ENCODE assay signal across 8 mouse cellular contexts in the genomic region with DNA sequence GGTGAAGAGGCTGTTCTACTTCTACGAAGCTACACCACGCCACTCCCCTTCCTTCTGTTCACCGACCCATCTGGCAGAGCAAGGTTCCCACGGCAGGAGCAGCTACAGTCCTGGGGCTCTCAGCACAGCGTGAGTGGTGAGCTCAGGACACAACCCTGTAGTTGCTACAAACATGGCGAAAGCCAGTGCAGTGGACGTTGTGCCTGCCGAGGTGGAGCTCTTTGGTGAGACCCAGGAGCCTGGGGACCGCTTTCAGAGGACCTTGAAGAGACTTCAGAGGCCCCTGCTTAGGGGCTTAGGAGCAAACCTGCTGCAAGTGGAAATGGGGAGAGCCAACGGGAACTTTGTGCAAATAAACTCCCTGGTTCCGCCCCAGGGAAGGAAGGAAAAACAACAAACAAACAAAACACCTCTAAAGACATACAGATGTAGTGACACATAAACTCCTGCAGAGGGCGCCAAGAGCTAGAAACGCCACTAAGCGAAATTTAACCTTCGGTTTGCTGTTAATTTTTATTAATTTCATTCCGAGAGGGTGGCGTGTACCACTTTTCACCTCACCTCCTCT. TPM values are rescaled to one million over a fixed set of nuclear protein-coding genes. Genes with fewer than 3 reads are reported as not detected.
A peak's percentile ranks its signal among the peaks of the same experiment; 100 is the strongest.
DNase-seq lines count a peak whose midpoint lies in the region; ATAC-seq and TF ChIP-seq lines count a peak whose summit lies in the region.
"Had no signal": no experiment of that assay in that cellular context is flagged by ENCODE, and none has a peak within 500 bp of the region (broad histone marks: within the 10 kb centered on the region; RNA-seq: fewer than 3 reads in every experiment).

No protein-coding gene starts in this region.

- peak; percentile 70 for ATAC-seq in CD4-positive, CD25-positive, alpha-beta regulatory T cell, adult 4 months
- ATAC-seq in embryonic facial prominence, embryonic 15.5 days (ENCODE audit: insufficient number of reproducible peaks, low FRiP score, low TSS enrichment, low read depth), result no peak
- peak; percentile 43 for ATAC-seq in liver, postnatal 0 days
- ATAC-seq in neural tube, embryonic 15.5 days (ENCODE audit: low FRiP score), result no peak

- no peaks in the 10 kb centered on the region for H3K36me3 ChIP-seq in embryonic facial prominence, embryonic 15.5 days
- no peaks in the 10 kb centered on the region for H3K36me3 ChIP-seq in liver, postnatal 0 days (replicated peaks; ENCODE audit: insufficient read depth, low read length)
- no peaks in the 10 kb centered on the region for H3K36me3 ChIP-seq in neural tube, embryonic 15.5 days

- TF ChIP-seq CTCF in liver, postnatal 0 days (IDR thresholded peaks at IDR 0.05; ENCODE audit: low read depth), result peak; percentile 85

- peak overlapping the region; percentile 65 for H3K4me2 ChIP-seq in embryonic facial prominence, embryonic 15.5 days (replicated peaks)
- peak overlapping the region; percentile 84 for H3K4me2 ChIP-seq in liver, postnatal 0 days (ENCODE audit: low read depth, low read length)
- H3K4me2 ChIP-seq in neural tube, embryonic 15.5 days, result peak overlapping the region; percentile 62

- no peaks in the 10 kb centered on the region for H3K9me3 ChIP-seq in embryonic facial prominence, embryonic 15.5 days (replicated peaks)
- no peaks in the 10 kb centered on the region for H3K9me3 ChIP-seq in liver, postnatal 0 days (ENCODE audit: low read length)
- no peaks in the 10 kb centered on the region for H3K9me3 ChIP-seq in neural tube, embryonic 15.5 days (replicated peaks)

- WGBS in embryonic facial prominence, embryonic 15.5 days, result 11% methylated on average over 17 of the region's 17 CpGs
- WGBS in liver, postnatal 0 days (ENCODE audit: insufficient replicate concordance), result 6% methylated on average over 17 of the region's 17 CpGs
- 21% methylated on average over 17 of the region's 17 CpGs for WGBS in neural tube, embryonic 15.5 days

- H3K4me1 ChIP-seq in embryonic facial prominence, embryonic 15.5 days, result 0 out of 2 replicates have a peak, but pooled peaks cover 5% of the 10 kb centered on the region
- peaks cover 25% of the 10 kb centered on the region for H3K4me1 ChIP-seq in liver, postnatal 0 days (ENCODE audit: insufficient read depth)
- 0 out of 2 replicates have a peak, but pooled peaks cover 6% of the 10 kb centered on the region for H3K4me1 ChIP-seq in neural tube, embryonic 15.5 days

- DNase-seq in NIH3T3 (ENCODE audit: low read depth), result peak; percentile 59
- peak; percentile 82 for DNase-seq in induced T-regulatory cell, adult 2 months (ENCODE audit: low read depth)
- peak; percentile 59 for DNase-seq in liver, postnatal 0 days
- DNase-seq in left cerebral cortex, adult 9 months (ENCODE audit: low spot score in 2 of 2), result no peak

- no peaks in the 10 kb centered on the region for H3K27me3 ChIP-seq in embryonic facial prominence, embryonic 15.5 days
- no peaks in the 10 kb centered on the region for H3K27me3 ChIP-seq in liver, postnatal 0 days (ENCODE audit: insufficient read depth, low read length)
- no peaks in the 10 kb centered on the region for H3K27me3 ChIP-seq in neural tube, embryonic 15.5 days (replicated peaks)

- no peak; the same call in 1 of the 2 replicates for TF ChIP-seq EP300 in liver, postnatal 0 days (IDR thresholded peaks at IDR 0.05; ENCODE audit: low read depth)

- peak overlapping the region; percentile 37 for H3K4me3 ChIP-seq in embryonic facial prominence, embryonic 15.5 days (replicated peaks)
- peak overlapping the region; percentile 43 for H3K4me3 ChIP-seq in liver, postnatal 0 days (ENCODE audit: low read depth, low read length)
- peak overlapping the region; percentile 31 for H3K4me3 ChIP-seq in neural tube, embryonic 15.5 days (replicated peaks)

- no peak overlapping the region for H3K9ac ChIP-seq in embryonic facial prominence, embryonic 15.5 days
- H3K9ac ChIP-seq in liver, postnatal 0 days (replicated peaks), result peak overlapping the region; percentile 68
- peak overlapping the region; percentile 36; the same call in 1 of the 2 replicates for H3K9ac ChIP-seq in neural tube, embryonic 15.5 days (replicated peaks)

- no peak overlapping the region for H3K27ac ChIP-seq in embryonic facial prominence, embryonic 15.5 days (replicated peaks)
- peak overlapping the region; percentile 83 for H3K27ac ChIP-seq in liver, postnatal 0 days (ENCODE audit: low read depth)
- H3K27ac ChIP-seq in neural tube, embryonic 15.5 days (replicated peaks), result no peak overlapping the region

RNA-seq across cellular contexts. Expression of gene Btnl10, which starts 3.2 kb away (rescaled TPM):
- not detected for polyA plus RNA-seq in CD4-positive, CD25-positive, alpha-beta regulatory T cell, adult 4 months (2017; shearing (Covaris generic))
- not detected in 2 replicates for polyA plus RNA-seq in embryonic facial prominence, embryonic 15.5 days (2015; fragmentation: Nextera tagmentation; extraction: Ambion mirVana)
- polyA plus RNA-seq in liver, postnatal 0 days (2015; fragmentation: Nextera tagmentation; extraction: Ambion mirVana), result 7.9 and 9.9 TPM in 2 replicates
- 0.10 TPM in 1 of 2 replicates, not detected in the other for polyA plus RNA-seq in neural tube, embryonic 15.5 days (2015; fragmentation: Nextera tagmentation; extraction: Ambion mirVana)
- polyA plus RNA-seq: large intestine, adult 2 months had no signal

RNA-seq across cellular contexts. Expression of gene Zfp39, which starts 10.5 kb away (rescaled TPM):
- 10 to 100 TPM in 1 of 2 experiments, 1 to 10 TPM in 1; 8.2 to 10.6 TPM for polyA plus RNA-seq in CD4-positive, CD25-positive, alpha-beta regulatory T cell, adult 4 months (2017; shearing (Covaris generic))
- 6.7 and 8.0 TPM in 2 replicates for polyA plus RNA-seq in embryonic facial prominence, embryonic 15.5 days (2015; fragmentation: Nextera tagmentation; extraction: Ambion mirVana)
- polyA plus RNA-seq in liver, postnatal 0 days (2015; fragmentation: Nextera tagmentation; extraction: Ambion mirVana), result 2.8 and 3.1 TPM in 2 replicates
- 6.6 and 8.1 TPM in 2 replicates for polyA plus RNA-seq in neural tube, embryonic 15.5 days (2015; fragmentation: Nextera tagmentation; extraction: Ambion mirVana)

RNA-seq across cellular contexts. Expression of gene Rnf187, which starts 24.2 kb away (rescaled TPM):
- 10 to 100 TPM in 1 of 2 experiments, 1 to 10 TPM in 1; 10.0 to 18.7 TPM for polyA plus RNA-seq in CD4-positive, CD25-positive, alpha-beta regulatory T cell, adult 4 months (2017; shearing (Covaris generic))
- 243 and 249 TPM in 2 replicates for polyA plus RNA-seq in embryonic facial prominence, embryonic 15.5 days (2015; fragmentation: Nextera tagmentation; extraction: Ambion mirVana)
- 85.3 and 96.0 TPM in 2 replicates for polyA plus RNA-seq in liver, postnatal 0 days (2015; fragmentation: Nextera tagmentation; extraction: Ambion mirVana)
- 559 and 636 TPM in 2 replicates for polyA plus RNA-seq in neural tube, embryonic 15.5 days (2015; fragmentation: Nextera tagmentation; extraction: Ambion mirVana)

RNA-seq across cellular contexts. Expression of gene Hist3h2ba, which starts 34.2 kb away (rescaled TPM):
- polyA plus RNA-seq in CD4-positive, CD25-positive, alpha-beta regulatory T cell, adult 4 months (2017; shearing (Covaris generic)), result 1 to 10 TPM; 4.9 to 6.6 TPM
- 43.6 and 55.8 TPM in 2 replicates for polyA plus RNA-seq in embryonic facial prominence, embryonic 15.5 days (2015; fragmentation: Nextera tagmentation; extraction: Ambion mirVana)
- 4.9 and 10.0 TPM in 2 replicates for polyA plus RNA-seq in liver, postnatal 0 days (2015; fragmentation: Nextera tagmentation; extraction: Ambion mirVana)
- polyA plus RNA-seq in neural tube, embryonic 15.5 days (2015; fragmentation: Nextera tagmentation; extraction: Ambion mirVana), result 184 and 262 TPM in 2 replicates

RNA-seq across cellular contexts. Expression of gene Hist3h2a, which starts 39.9 kb away (rescaled TPM):
- 10 to 100 TPM in 1 of 2 experiments, 1 to 10 TPM in 1; 9.6 to 10.3 TPM for polyA plus RNA-seq in CD4-positive, CD25-positive, alpha-beta regulatory T cell, adult 4 months (2017; shearing (Covaris generic))
- 37.0 and 38.3 TPM in 2 replicates for polyA plus RNA-seq in embryonic facial prominence, embryonic 15.5 days (2015; fragmentation: Nextera tagmentation; extraction: Ambion mirVana)
- 14.3 and 14.8 TPM in 2 replicates for polyA plus RNA-seq in liver, postnatal 0 days (2015; fragmentation: Nextera tagmentation; extraction: Ambion mirVana)
- 66.5 and 86.3 TPM in 2 replicates for polyA plus RNA-seq in neural tube, embryonic 15.5 days (2015; fragmentation: Nextera tagmentation; extraction: Ambion mirVana)

Comparison
In these comparisons a context has a peak if more than half of its experiments do, and no peak if none do; other contexts are left out.
1. ATAC-seq: peak in CD4-positive, CD25-positive, alpha-beta regulatory T cell, adult 4 months (single experiment) and liver, postnatal 0 days (single experiment); none in embryonic facial prominence, embryonic 15.5 days (single experiment) and neural tube, embryonic 15.5 days (single experiment).
2. DNase-seq: peak in NIH3T3 (single experiment), induced T-regulatory cell, adult 2 months (single experiment) and liver, postnatal 0 days (single experiment); none in left cerebral cortex, adult 9 months (0 of 2).
3. Peak in every context shown above with its lines, with median percentiles within 50 percentile points of each other: H3K4me2 ChIP-seq and H3K4me3 ChIP-seq.